Mouse (Mus musculus) embryo, embryonic 10 days (tissue): ENCODE results near the gene Gm16440.
"Not testable (repeated sequence)": the region's sequence is repeated elsewhere in the genome, so short reads cannot be mapped to it uniquely, and the experiment has no call there.

Source experiments
- DNase-seq: peaks from one replicate; pipeline ENCODE4 v3.0.0-alpha.2; 2015; ENCODE audit warnings: low spot score

Gene Gm16440

GRCm38 (mm10) chr14:6390219-6390618 is at the start of gene Gm16440:
Gene Gm16440 (minus strand): TSS chr14:6390319.
- not testable (repeated sequence) for DNase-seq

GRCm38 (mm10) chr14:6426766-6427165 is 36.6 kb upstream of the Gm16440 start:
- not testable (repeated sequence) for DNase-seq

- DNase-seq: peak; percentile 3
Observed at GRCm38 (mm10) chr14:6426353-6426752, 36.2 kb upstream of the Gm16440 start.

- not testable (repeated sequence) for DNase-seq
Observed at GRCm38 (mm10) chr14:6412382-6412781, 22.3 kb upstream of the Gm16440 start, which contains the start of gene Gm3591. Gene Gm3591 (minus strand): TSS chr14:6412482.

- not testable (repeated sequence) for DNase-seq
Observed at GRCm38 (mm10) chr14:6343578-6343977, 46.5 kb downstream of the Gm16440 start, which contains the start of gene Gm3618. Gene Gm3618 (minus strand): TSS chr14:6343678.
